Mouse (Mus musculus) heart, adult 2 months (tissue): ENCODE measurements at regions not wholly inside any gene's neighbourhood (a gene's known extent, or its start where the extent isn't known, plus 50 kb on each side); places are given as distances from the start of the nearest gene placed in this dataset.

ENCODE experiments used
- DNase-seq, 2 experiments: peaks; one replicate each; pipeline ENCODE4 v3.0.0; 2021
- H3K27ac ChIP-seq: fragments of 200-600 bp; 2 replicates; pipeline ENCODE4 v1.8.1; 2022
- H3K27me3 ChIP-seq: fragments of 200-500 bp; 2 replicates; pipeline ENCODE4 v1.6.1; 2012; ENCODE audit warnings: mild to moderate bottlenecking, low read length, inconsistent platforms, mixed read lengths; ENCODE audit not compliant: control insufficient read depth, insufficient read depth
- H3K36me3 ChIP-seq: fragments of 200-500 bp; 2 replicates; pipeline ENCODE4 v1.6.1; 2012; ENCODE audit warnings: low read length, inconsistent platforms; ENCODE audit not compliant: control insufficient read depth, insufficient read depth
- H3K4me1 ChIP-seq: fragments of 200-500 bp; 2 replicates; pipeline ENCODE4 v1.6.1; 2011; ENCODE audit warnings: low read length; ENCODE audit not compliant: control insufficient read depth, insufficient read depth
- H3K4me3 ChIP-seq: fragments of 200-600 bp; 2 replicates; pipeline ENCODE4 v1.8.1; 2022
- H3K79me2 ChIP-seq: fragments of 200-500 bp; replicated peaks from 2 replicates; pipeline ENCODE4 v1.6.1; 2012; ENCODE audit warnings: mild to moderate bottlenecking, inconsistent platforms, low read length, moderate library complexity, mixed read lengths; ENCODE audit not compliant: control insufficient read depth, insufficient read depth
- H3K9ac ChIP-seq: fragments of 200-500 bp; 2 replicates; pipeline ENCODE4 v1.6.1; 2012; ENCODE audit warnings: low read depth, mild to moderate bottlenecking, control low read depth, inconsistent platforms, low read length, mixed read lengths
- CTCF ChIP-seq: fragments of 200-600 bp; IDR thresholded peaks from 2 replicates; pipeline ENCODE4 v1.8.1; 2022; ENCODE audit warnings: antibody characterized with exemption, mild to moderate bottlenecking, moderate library complexity
- EP300 ChIP-seq: fragments of 200-500 bp; IDR thresholded peaks from 2 replicates; pipeline ENCODE4 v1.6.1; 2011; ENCODE audit warnings: low read depth, low read length, control low read depth; ENCODE audit not compliant: insufficient read depth
- POLR2A ChIP-seq: fragments of 200-500 bp; IDR thresholded peaks from 2 replicates; pipeline ENCODE4 v1.6.1; 2011; ENCODE audit warnings: mild to moderate bottlenecking, low read depth, low read length, control low read depth; ENCODE audit not compliant: insufficient read depth
- WGBS: fragments of 180-500 bp; shearing (Covaris S2); methylation state at CpG from one replicate; pipeline ENCODE4 v1.1.7; 2018; 5-methylcytosine and 5-hydroxymethylcytosine counted together
- intact Hi-C: fragments of 180-260 bp; cut with DNase I; formaldehyde crosslinking; loops from one replicate; pipeline ENCODE4 v1.15.1; 2025

- H3K36me3 ChIP-seq: peaks cover 26% of the 10 kb centered on the region
- H3K79me2 ChIP-seq: peaks cover 4% of the 10 kb centered on the region; the same call in 1 of the 2 replicates
- peak overlapping the region; percentile 100 for H3K27ac ChIP-seq
- peak overlapping the region; percentile 95 for H3K4me3 ChIP-seq
- H3K4me1 ChIP-seq: peaks cover 14% of the 10 kb centered on the region
- peak overlapping the region; percentile 92 for H3K9ac ChIP-seq
- TF ChIP-seq POLR2A (peak; percentile 72; the same call in 1 of the 2 replicates), EP300 (peak; percentile 11; the same call in 1 of the 2 replicates), CTCF (no peak)
- under 1% methylated on average over 40 of the region's 40 CpGs for WGBS
- intact Hi-C loops: no loop called here
- H3K27me3 ChIP-seq: no peaks in the 10 kb centered on the region
- peak; percentile 82 to 84 for DNase-seq
Observed at GRCm38 (mm10) chr6:31218139-31218750, 180.3 kb upstream of the Mkln1 start.

GRCm38 (mm10) chr6:31218880-31219279 is 179.7 kb upstream of the Mkln1 start:
- Histone ChIP-seq H3K79me2 (peaks cover 3% of the 10 kb centered on the region; the same call in 1 of the 2 replicates), H3K27me3 (no peaks in the 10 kb centered on the region), H3K27ac (peak overlapping the region; percentile 100), H3K4me1 (peaks cover 12% of the 10 kb centered on the region), H3K9ac (peak overlapping the region; percentile 92), H3K36me3 (peaks cover 21% of the 10 kb centered on the region), H3K4me3 (peak overlapping the region; percentile 95)
- WGBS: 34% methylated on average over 8 of the region's 8 CpGs
- DNase-seq: no peak
- intact Hi-C loops: loop anchor here (1.0 kb wide), 1 partner anchor 99 kb away; no protein-coding TSS in a partner anchor
- no peak for TF ChIP-seq CTCF
- no peak for TF ChIP-seq EP300
- TF ChIP-seq POLR2A: no peak

- Histone ChIP-seq H3K4me3 (peak overlapping the region; percentile 81), H3K4me1 (peaks cover 9% of the 10 kb centered on the region), H3K79me2 (peaks cover 3% of the 10 kb centered on the region; the same call in 1 of the 2 replicates), H3K27ac (peak overlapping the region; percentile 100), H3K9ac (peak overlapping the region; percentile 89), H3K27me3 (no peaks in the 10 kb centered on the region), H3K36me3 (peaks cover 14% of the 10 kb centered on the region)
- 61% methylated on average over 3 of the region's 3 CpGs for WGBS
- DNase-seq: no peak
- TF ChIP-seq CTCF (no peak), EP300 (no peak), POLR2A (no peak)
- intact Hi-C loops: loop anchor here (1.0 to 5.0 kb wide), 3 partner anchors 67 to 178 kb away; partner anchors contain the start of gene Mkln1
Observed at GRCm38 (mm10) chr6:31219736-31220135, 178.8 kb upstream of the Mkln1 start.

GRCm38 (mm10) chr6:31220184-31220931 is 178.2 kb upstream of the Mkln1 start:
- WGBS: 2% methylated on average over 30 of the region's 30 CpGs
- H3K27ac ChIP-seq: peak overlapping the region; percentile 100
- H3K36me3 ChIP-seq: peaks cover 9% of the 10 kb centered on the region
- peaks cover 9% of the 10 kb centered on the region for H3K4me1 ChIP-seq
- DNase-seq: peak; percentile 87 to 88
- no peaks in the 10 kb centered on the region for H3K27me3 ChIP-seq
- peak overlapping the region; percentile 89 for H3K9ac ChIP-seq
- H3K79me2 ChIP-seq: peaks cover 3% of the 10 kb centered on the region; the same call in 1 of the 2 replicates
- TF ChIP-seq POLR2A: peak; percentile 70
- TF ChIP-seq EP300: 0 out of 2 replicates have a peak, but pooled peaks have one; percentile 9
- TF ChIP-seq CTCF: no peak
- intact Hi-C loops: loop anchor here (2.0 to 5.0 kb wide), 2 partner anchors 66 to 177 kb away; partner anchors contain the start of gene Mkln1
- peak overlapping the region; percentile 81 for H3K4me3 ChIP-seq

- DNase-seq: peak in 1 of 2 experiments; percentile 59
- Histone ChIP-seq H3K27me3 (no peaks in the 10 kb centered on the region), H3K79me2 (no peaks in the 10 kb centered on the region), H3K9ac (peak overlapping the region; percentile 30; the same call in 1 of the 2 replicates), H3K4me3 (peak overlapping the region; percentile 81), H3K4me1 (peaks cover 9% of the 10 kb centered on the region), H3K27ac (peak overlapping the region; percentile 100), H3K36me3 (peaks cover 7% of the 10 kb centered on the region)
- TF ChIP-seq EP300 (no peak), POLR2A (peak; percentile 52; the same call in 1 of the 2 replicates)
- intact Hi-C loops: loop anchor here (2.0 to 5.0 kb wide), 2 partner anchors 65 to 176 kb away; partner anchors contain the start of gene Mkln1
- WGBS: 4% methylated on average over 10 of the region's 10 CpGs
Observed at GRCm38 (mm10) chr6:31221490-31221889, 177.0 kb upstream of the Mkln1 start.
